11 mouse cellular contexts compared by ENCODE assay signal in the genomic region with DNA sequence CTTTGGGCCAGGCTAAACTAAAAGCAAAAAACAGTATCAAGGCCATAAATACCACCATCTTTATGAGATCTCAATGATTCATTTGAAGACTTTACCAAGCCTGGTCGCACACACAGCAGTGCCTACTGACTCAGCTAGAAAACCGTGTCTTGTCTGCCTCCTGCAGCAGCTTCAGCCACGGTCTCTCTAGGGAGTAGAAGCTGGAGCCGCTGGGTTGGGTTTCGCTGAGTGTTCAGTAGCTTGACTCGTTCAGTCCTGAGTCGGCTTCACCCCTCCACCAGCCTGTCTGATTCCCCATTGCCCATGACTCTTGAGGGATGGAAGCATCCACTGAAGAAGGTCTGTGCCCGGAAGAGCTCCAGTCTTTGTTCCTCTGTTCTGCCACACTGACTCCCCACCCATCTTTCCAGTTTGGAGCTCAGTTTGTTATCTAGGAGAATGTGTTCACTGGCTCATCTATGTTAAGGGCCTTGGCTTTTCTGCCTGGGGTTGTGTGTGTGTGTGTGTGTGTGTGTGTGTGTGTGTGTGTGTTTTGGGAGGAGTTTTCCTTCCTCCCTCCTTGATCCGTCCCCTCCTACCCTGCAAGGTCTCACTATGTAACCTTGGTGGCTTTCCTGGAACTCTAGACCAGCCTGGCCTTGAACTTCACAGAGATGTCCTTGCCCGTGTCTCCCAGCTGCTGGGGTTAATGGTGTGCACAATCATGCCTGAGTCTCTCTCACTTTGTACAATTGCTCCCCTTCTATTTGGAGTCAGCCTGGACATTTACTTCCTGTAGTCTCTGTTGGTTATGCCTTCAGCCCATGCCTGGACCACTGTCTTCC. TPM values are rescaled to one million over a fixed set of nuclear protein-coding genes. Genes with fewer than 3 reads are reported as not detected.
DNase-seq lines count a peak whose midpoint lies in the region; ATAC-seq lines count a peak whose summit lies in the region.
"Had no signal": no experiment of that assay in that cellular context is flagged by ENCODE, and none has a peak within 500 bp of the region (broad histone marks: within the 10 kb centered on the region; RNA-seq: fewer than 3 reads in every experiment).

No protein-coding gene starts in this region.

- H3K27me3 ChIP-seq in midbrain, embryonic 10.5 days (ENCODE audit: low read depth, poor library complexity, severe bottlenecking) = no peaks in the 10 kb centered on the region
- no peaks in the 10 kb centered on the region for H3K27me3 ChIP-seq in midbrain, embryonic 16.5 days (ENCODE audit: control insufficient read depth, insufficient read depth, low read depth, low read length)
- no peaks in the 10 kb centered on the region for H3K27me3 ChIP-seq in embryonic facial prominence, embryonic 11.5 days (ENCODE audit: control insufficient read depth, insufficient read depth, low read length)
- no peaks in the 10 kb centered on the region for H3K27me3 ChIP-seq in neural tube, embryonic 12.5 days (replicated peaks)
- H3K27me3 ChIP-seq: stomach, embryonic 15.5 days had no signal

- no peak overlapping the region for H3K9ac ChIP-seq in midbrain, embryonic 16.5 days (ENCODE audit: low read depth, low read length)
- H3K9ac ChIP-seq in embryonic facial prominence, embryonic 11.5 days (replicated peaks; ENCODE audit: low read length) = no peak overlapping the region
- H3K9ac ChIP-seq in neural tube, embryonic 12.5 days = no peak overlapping the region
- H3K9ac ChIP-seq: stomach, embryonic 15.5 days had no signal

- intact Hi-C loops in left cerebral cortex, postnatal 36 days (cut with DNase I) = no loop called here

- no peak overlapping the region for H3K4me2 ChIP-seq in midbrain, embryonic 16.5 days (ENCODE audit: low read length)
- no peak overlapping the region for H3K4me2 ChIP-seq in embryonic facial prominence, embryonic 11.5 days (ENCODE audit: low read depth, low read length)
- H3K4me2 ChIP-seq in neural tube, embryonic 12.5 days (replicated peaks) = no peak overlapping the region
- H3K4me2 ChIP-seq: stomach, embryonic 15.5 days had no signal

- peaks cover 4% of the 10 kb centered on the region; the same call in 1 of the 2 replicates for H3K36me3 ChIP-seq in midbrain, embryonic 10.5 days
- no peaks in the 10 kb centered on the region for H3K36me3 ChIP-seq in midbrain, embryonic 16.5 days (ENCODE audit: control insufficient read depth, insufficient read depth, low read length)
- H3K36me3 ChIP-seq in embryonic facial prominence, embryonic 11.5 days (replicated peaks; ENCODE audit: control insufficient read depth, insufficient read depth, low read depth, low read length) = no peaks in the 10 kb centered on the region
- H3K36me3 ChIP-seq in neural tube, embryonic 12.5 days = no peaks in the 10 kb centered on the region
- H3K36me3 ChIP-seq: stomach, embryonic 15.5 days had no signal

- H3K4me1 ChIP-seq in midbrain, embryonic 10.5 days = peaks cover 59% of the 10 kb centered on the region
- peaks cover 14% of the 10 kb centered on the region for H3K4me1 ChIP-seq in midbrain, embryonic 16.5 days (ENCODE audit: control insufficient read depth, insufficient read depth, low read length)
- no peaks in the 10 kb centered on the region; the same call in none of the 2 replicates for H3K4me1 ChIP-seq in embryonic facial prominence, embryonic 11.5 days (ENCODE audit: control insufficient read depth, insufficient read depth, low read length)
- peaks cover 14% of the 10 kb centered on the region for H3K4me1 ChIP-seq in neural tube, embryonic 12.5 days

- no peak for ATAC-seq in midbrain, embryonic 16.5 days
- 0 out of 2 replicates have a peak, but pooled peaks have one; percentile 20 for ATAC-seq in embryonic facial prominence, embryonic 11.5 days (replicated peaks; ENCODE audit: insufficient number of reproducible peaks, low FRiP score, low TSS enrichment, low read depth)
- 0 out of 2 replicates have a peak, but pooled peaks have one; percentile 5 for ATAC-seq in neural tube, embryonic 12.5 days (ENCODE audit: low FRiP score, low read depth)

- no peaks in the 10 kb centered on the region for H3K9me3 ChIP-seq in midbrain, embryonic 10.5 days (replicated peaks)
- H3K9me3 ChIP-seq in midbrain, embryonic 16.5 days (replicated peaks; ENCODE audit: control insufficient read depth, low read length, poor library complexity, severe bottlenecking) = no peaks in the 10 kb centered on the region
- H3K9me3 ChIP-seq in embryonic facial prominence, embryonic 11.5 days (replicated peaks; ENCODE audit: control insufficient read depth, low read length) = no peaks in the 10 kb centered on the region
- no peaks in the 10 kb centered on the region for H3K9me3 ChIP-seq in neural tube, embryonic 12.5 days
- H3K9me3 ChIP-seq: stomach, embryonic 15.5 days had no signal

- H3K4me3 ChIP-seq in midbrain, embryonic 10.5 days = no peak overlapping the region
- H3K4me3 ChIP-seq in midbrain, embryonic 16.5 days (ENCODE audit: low read depth, low read length) = no peak overlapping the region
- H3K4me3 ChIP-seq in embryonic facial prominence, embryonic 11.5 days (ENCODE audit: low read depth, low read length) = no peak overlapping the region
- H3K4me3 ChIP-seq in neural tube, embryonic 12.5 days = no peak overlapping the region
- H3K4me3 ChIP-seq: stomach, embryonic 15.5 days had no signal

- peak; percentile 70 to 89 for DNase-seq in adrenal gland, adult (ENCODE audit: inconsistent age in 2 of 2, low spot score in 1 of 2)
- no peak for DNase-seq in adrenal gland, postnatal 4 days (ENCODE audit: low spot score in 2 of 2)
- DNase-seq in midbrain, embryonic 10.5 days (ENCODE audit: low spot score) = no peak
- DNase-seq in embryonic facial prominence, embryonic 11.5 days (ENCODE audit: low spot score) = no peak
- no peak for DNase-seq in left cerebral cortex, postnatal 36 days (ENCODE audit: low spot score in 2 of 2)
- no peak for DNase-seq in frontal cortex, postnatal 25 days (ENCODE audit: low spot score in 2 of 2)
- DNase-seq: cerebellum, adult 2 months; lung, adult 2 months had no signal

- 63% methylated on average over 10 of the region's 10 CpGs for WGBS in midbrain, embryonic 10.5 days
- WGBS in midbrain, embryonic 16.5 days = 62% methylated on average over 10 of the region's 10 CpGs
- 62% methylated on average over 10 of the region's 10 CpGs for WGBS in embryonic facial prominence, embryonic 11.5 days
- 66% methylated on average over 9 of the region's 10 CpGs for WGBS in neural tube, embryonic 12.5 days

- H3K27ac ChIP-seq in midbrain, embryonic 10.5 days (replicated peaks) = peak overlapping the region; percentile 38
- H3K27ac ChIP-seq in midbrain, embryonic 16.5 days (ENCODE audit: low read length) = no peak overlapping the region
- no peak overlapping the region for H3K27ac ChIP-seq in embryonic facial prominence, embryonic 11.5 days (replicated peaks; ENCODE audit: low read depth, low read length)
- no peak overlapping the region for H3K27ac ChIP-seq in neural tube, embryonic 12.5 days
- H3K27ac ChIP-seq: stomach, embryonic 15.5 days had no signal

RNA-seq across cellular contexts. Expression of gene Elovl5, which starts 13.1 kb away (rescaled TPM):
- total RNA-seq in adrenal gland, postnatal 4 days (2021) = 100 to 1,000 TPM; 226 to 250 TPM
- 97.0 and 102 TPM in 2 replicates for polyA plus RNA-seq in midbrain, embryonic 10.5 days (2016; fragmentation: Nextera tagmentation; extraction: Ambion mirVana)
- polyA plus RNA-seq in midbrain, embryonic 16.5 days (2015; fragmentation: Nextera tagmentation; extraction: Ambion mirVana) = 66.4 and 67.4 TPM in 2 replicates
- polyA plus RNA-seq in embryonic facial prominence, embryonic 11.5 days (2014; fragmentation: Nextera tagmentation; extraction: Ambion mirVana) = 97.0 and 106 TPM in 2 replicates
- 66.4 and 67.9 TPM in 2 replicates for polyA plus RNA-seq in neural tube, embryonic 12.5 days (2016; fragmentation: Nextera tagmentation; extraction: Ambion mirVana)
- 10 to 100 TPM; 62.2 to 68.7 TPM for total RNA-seq in left cerebral cortex, postnatal 36 days (2021)

Comparison
In these comparisons a context has a peak if more than half of its experiments do, and no peak if none do; other contexts are left out.
1. DNase-seq: peak in adrenal gland, adult (2 of 2); none in adrenal gland, postnatal 4 days (0 of 2), midbrain, embryonic 10.5 days (single experiment), embryonic facial prominence, embryonic 11.5 days (single experiment), left cerebral cortex, postnatal 36 days (0 of 2) and frontal cortex, postnatal 25 days (0 of 2).